Mouse (Mus musculus): ENCODE data around the gene Cpne6. TPM values are rescaled to one million over a fixed set of nuclear protein-coding genes. Genes with fewer than 3 reads are reported as not detected.

Gene Cpne6
- polyA plus RNA-seq, 1 experiment = not detected

DNA sequence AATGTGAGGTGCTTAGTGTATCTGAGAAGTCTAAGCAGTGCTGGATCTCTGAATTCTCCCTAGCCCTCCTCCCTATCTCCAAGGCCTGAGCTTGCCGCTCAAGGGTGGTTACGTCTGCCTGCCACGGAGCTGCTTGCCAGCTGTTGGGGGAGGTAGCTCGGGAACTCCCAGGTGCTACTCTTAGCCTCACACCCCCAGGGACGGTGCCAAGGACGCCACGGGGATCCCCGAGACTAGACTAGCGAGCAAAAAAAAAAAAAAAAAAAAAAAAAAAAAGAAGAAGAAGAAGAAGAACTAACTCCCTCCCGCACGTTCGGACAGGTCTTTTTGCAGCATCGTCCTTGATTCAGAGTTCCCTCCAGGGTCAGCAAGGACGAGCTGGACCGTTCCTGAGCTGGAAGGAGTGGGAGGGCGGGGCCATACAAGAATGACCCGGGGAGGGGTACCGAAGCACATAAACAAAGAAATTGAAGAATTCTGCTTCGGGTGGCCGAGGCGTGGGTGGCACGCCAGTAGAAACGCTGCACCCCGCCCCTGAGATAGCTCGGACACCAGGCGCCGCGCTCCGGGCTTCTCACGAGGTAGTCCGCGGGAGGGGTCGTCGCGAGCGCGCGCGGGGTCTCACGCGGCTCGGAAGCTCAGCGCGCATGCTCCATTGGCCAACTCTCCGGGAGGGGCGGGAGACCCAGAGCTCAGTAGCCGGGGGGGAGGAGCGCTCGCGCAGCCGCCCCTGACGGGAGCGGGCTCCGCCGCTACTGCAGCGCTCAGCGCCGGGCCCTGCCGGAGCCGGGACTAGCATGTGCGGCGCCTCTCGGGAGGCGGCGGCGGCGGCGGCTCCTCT is 19.7 kb upstream of the Cpne6 start, which contains the start of gene Carmil3:
Carmil3 (plus strand) TSS at position 291 of the 841 bp plus-strand sequence.
- H3K27me3 ChIP-seq (ENCODE audit: control insufficient read depth, insufficient read depth, insufficient read length) = peaks cover 34% of the 10 kb centered on the region
- H3ac ChIP-seq (ENCODE audit: control insufficient read depth, insufficient read length) = peak within 1 kb of the TSS; percentile 26
- no peaks in the 10 kb centered on the region for H3K36me3 ChIP-seq (ENCODE audit: control insufficient read depth, insufficient read depth)
- H3K4me3 ChIP-seq = peak within 1 kb of the TSS; percentile 17
- H3K79me2 ChIP-seq (ENCODE audit: control insufficient read depth, insufficient read depth) = no peaks in the 10 kb centered on the region
- TF ChIP-seq CEBPB (IDR thresholded peaks at IDR 0.05; ENCODE audit: insufficient read depth, poor library complexity, severe bottlenecking) = no peak
- TF ChIP-seq MYOG (IDR thresholded peaks at IDR 0.05; ENCODE audit: control insufficient read depth in 1 of 3, insufficient read depth in 1 of 3, insufficient read length in 2 of 3, low read depth in 2 of 3) = no peak
- no peak for TF ChIP-seq POLR2A (IDR thresholded peaks at IDR 0.05; ENCODE audit: insufficient read length, low read depth)
- TF ChIP-seq POLR2AphosphoS2 (IDR thresholded peaks at IDR 0.05; ENCODE audit: insufficient read length, low read depth) = no peak
- TF ChIP-seq REST (IDR thresholded peaks at IDR 0.05; ENCODE audit: insufficient read depth, insufficient read length) = no peak
- TF ChIP-seq MAX (IDR thresholded peaks at IDR 0.05; ENCODE audit: low read depth) = no peak
- TF ChIP-seq MYOD1 (IDR thresholded peaks at IDR 0.05; ENCODE audit: control insufficient read depth in 1 of 3, insufficient read length in 2 of 3, low read depth in 2 of 3) = no peak
- TF ChIP-seq SRF (IDR thresholded peaks at IDR 0.05; ENCODE audit: control insufficient read depth, insufficient read length, low read depth) = no peak
- no peak for TF ChIP-seq TCF12 (IDR thresholded peaks at IDR 0.05; ENCODE audit: insufficient read depth, poor library complexity, severe bottlenecking)
- no peak for TF ChIP-seq TCF3 (IDR thresholded peaks at IDR 0.05; ENCODE audit: insufficient read length, low read depth)
- H3K4me2 ChIP-seq (ENCODE audit: low read depth) = peak within 1 kb of the TSS; percentile 94

DNA sequence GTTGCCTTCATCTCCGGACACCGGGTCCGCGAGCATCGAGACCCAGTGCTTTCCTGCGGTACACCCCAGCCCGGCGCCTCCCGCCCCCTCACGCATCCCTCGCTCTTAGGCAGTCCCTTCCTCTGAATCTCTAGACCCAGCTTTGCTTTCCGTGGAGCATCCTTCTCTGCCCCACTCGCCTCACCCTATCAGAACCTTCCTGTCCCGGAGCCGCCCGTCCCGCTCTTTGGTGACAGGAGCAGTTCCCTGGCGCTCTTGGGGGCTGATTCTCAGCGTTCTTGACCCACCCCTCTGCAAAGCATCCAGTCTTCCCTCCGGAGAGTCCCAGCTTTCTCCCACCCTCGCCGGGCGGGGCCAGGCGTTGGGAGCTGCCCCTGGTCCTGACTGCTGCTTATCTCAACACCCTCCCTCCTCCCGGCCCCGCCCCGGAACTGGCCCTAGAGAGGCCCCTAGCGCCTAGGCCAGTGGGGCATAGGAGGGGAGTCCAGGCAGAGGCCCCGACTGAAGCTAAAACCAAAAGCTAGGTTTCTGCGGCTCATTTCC is 18.9 kb upstream of the Cpne6 start:
- TF ChIP-seq CEBPB (IDR thresholded peaks at IDR 0.05; ENCODE audit: insufficient read depth, poor library complexity, severe bottlenecking) (no peak), USF1 (IDR thresholded peaks at IDR 0.05; ENCODE audit: low read depth) (no peak), TCF3 (IDR thresholded peaks at IDR 0.05; ENCODE audit: insufficient read length, low read depth) (no peak), REST (IDR thresholded peaks at IDR 0.05; ENCODE audit: insufficient read depth, insufficient read length) (peak; percentile 70)
- Histone ChIP-seq H3K79me2 (ENCODE audit: control insufficient read depth, insufficient read depth) (no peaks in the 10 kb centered on the region), H3K4me3 (peak overlapping the region; percentile 17), H3K4me2 (ENCODE audit: low read depth) (peak overlapping the region; percentile 94), H3K27me3 (ENCODE audit: control insufficient read depth, insufficient read depth, insufficient read length) (peaks cover 42% of the 10 kb centered on the region), H3ac (ENCODE audit: control insufficient read depth, insufficient read length) (peak overlapping the region; percentile 26), H3K36me3 (ENCODE audit: control insufficient read depth, insufficient read depth) (no peaks in the 10 kb centered on the region)

DNA sequence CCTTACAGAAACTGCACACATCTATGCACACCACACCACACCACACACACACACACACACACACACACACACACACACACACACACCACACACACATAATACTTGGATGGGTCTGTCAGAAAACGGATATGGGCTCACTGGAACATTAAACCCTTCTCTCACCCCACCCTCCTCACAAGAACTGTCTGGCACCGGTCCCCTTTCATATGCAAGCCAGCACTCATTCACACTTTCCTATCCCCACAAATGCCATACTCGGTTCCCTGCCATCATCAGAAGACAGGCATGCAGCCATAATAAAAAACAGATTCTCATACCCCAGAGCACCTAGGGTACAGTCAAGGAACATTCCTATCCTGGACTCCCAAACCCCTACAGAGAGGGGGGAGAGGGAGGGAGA is 18.1 kb upstream of the Cpne6 start:
- Histone ChIP-seq H3K4me2 (ENCODE audit: low read depth) (no peak overlapping the region), H3K36me3 (ENCODE audit: control insufficient read depth, insufficient read depth) (no peaks in the 10 kb centered on the region), H3K27me3 (ENCODE audit: control insufficient read depth, insufficient read depth, insufficient read length) (peaks cover 48% of the 10 kb centered on the region), H3ac (ENCODE audit: control insufficient read depth, insufficient read length) (no peak overlapping the region), H3K79me2 (ENCODE audit: control insufficient read depth, insufficient read depth) (no peaks in the 10 kb centered on the region), H3K4me3 (no peak overlapping the region)
- TF ChIP-seq REST (IDR thresholded peaks at IDR 0.05; ENCODE audit: insufficient read depth, insufficient read length) = no peak
- no peak for TF ChIP-seq MYOD1 (IDR thresholded peaks at IDR 0.05; ENCODE audit: control insufficient read depth in 1 of 3, insufficient read length in 2 of 3, low read depth in 2 of 3)
- no peak for TF ChIP-seq TCF12 (IDR thresholded peaks at IDR 0.05; ENCODE audit: insufficient read depth, poor library complexity, severe bottlenecking)
- no peak for TF ChIP-seq TCF3 (IDR thresholded peaks at IDR 0.05; ENCODE audit: insufficient read length, low read depth)
- TF ChIP-seq CEBPB (IDR thresholded peaks at IDR 0.05; ENCODE audit: insufficient read depth, poor library complexity, severe bottlenecking) = no peak
- TF ChIP-seq E2F4 (IDR thresholded peaks at IDR 0.05; ENCODE audit: insufficient read depth) = no peak
- no peak for TF ChIP-seq POLR2A (IDR thresholded peaks at IDR 0.05; ENCODE audit: insufficient read length, low read depth)
- TF ChIP-seq USF1 (IDR thresholded peaks at IDR 0.05; ENCODE audit: low read depth) = no peak
- TF ChIP-seq SRF (IDR thresholded peaks at IDR 0.05; ENCODE audit: control insufficient read depth, insufficient read length, low read depth) = no peak
- TF ChIP-seq MAX (IDR thresholded peaks at IDR 0.05; ENCODE audit: low read depth) = no peak
- TF ChIP-seq MYOG (IDR thresholded peaks at IDR 0.05; ENCODE audit: control insufficient read depth in 1 of 3, insufficient read depth in 1 of 3, insufficient read length in 2 of 3, low read depth in 2 of 3) = no peak
- TF ChIP-seq POLR2AphosphoS2 (IDR thresholded peaks at IDR 0.05; ENCODE audit: insufficient read length, low read depth) = no peak

DNA sequence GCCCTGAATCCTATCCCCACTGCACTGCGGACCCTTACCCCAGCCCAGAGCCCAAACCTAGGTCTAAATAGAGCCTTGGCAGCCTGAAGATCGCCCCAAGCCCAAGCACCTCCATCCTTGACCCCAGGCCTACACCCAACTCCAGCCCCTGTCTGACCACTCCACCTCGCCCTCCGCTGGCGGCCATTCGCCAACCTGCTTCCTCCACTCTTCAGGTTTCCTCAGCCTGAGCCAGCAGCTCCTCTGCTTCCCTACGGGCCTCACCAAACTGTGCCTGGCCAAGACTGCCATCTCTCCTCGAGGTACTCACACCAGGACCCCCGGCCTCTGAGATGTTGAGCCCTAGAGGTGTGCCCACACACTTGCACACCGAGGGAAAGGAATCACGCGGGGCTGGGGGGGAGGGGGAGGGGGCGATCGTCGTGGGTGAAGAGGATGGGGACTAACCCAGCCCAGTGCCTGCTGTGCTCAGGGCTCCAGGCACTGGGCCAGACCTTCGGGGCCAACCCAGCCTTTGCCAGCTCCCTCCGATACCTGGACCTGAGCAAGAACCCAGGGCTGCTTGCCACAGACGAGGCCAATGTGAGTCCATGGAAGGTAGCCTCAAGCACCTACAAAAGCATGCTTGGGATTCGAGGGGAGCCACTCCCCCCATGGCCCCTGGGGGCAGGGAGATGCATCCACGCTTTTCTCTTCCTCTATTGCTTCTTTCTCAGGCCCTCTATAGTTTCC is 14.6 kb upstream of the Cpne6 start:
- Histone ChIP-seq H3K4me3 (no peak overlapping the region), H3K36me3 (ENCODE audit: control insufficient read depth, insufficient read depth) (no peaks in the 10 kb centered on the region), H3K27me3 (ENCODE audit: control insufficient read depth, insufficient read depth, insufficient read length) (peaks cover 80% of the 10 kb centered on the region), H3ac (ENCODE audit: control insufficient read depth, insufficient read length) (no peak overlapping the region), H3K4me2 (ENCODE audit: low read depth) (no peak overlapping the region), H3K79me2 (ENCODE audit: control insufficient read depth, insufficient read depth) (no peaks in the 10 kb centered on the region)
- no peak for TF ChIP-seq POLR2AphosphoS2 (IDR thresholded peaks at IDR 0.05; ENCODE audit: insufficient read length, low read depth)
- TF ChIP-seq USF1 (IDR thresholded peaks at IDR 0.05; ENCODE audit: low read depth) = no peak
- TF ChIP-seq CEBPB (IDR thresholded peaks at IDR 0.05; ENCODE audit: insufficient read depth, poor library complexity, severe bottlenecking) = no peak
- no peak for TF ChIP-seq MAX (IDR thresholded peaks at IDR 0.05; ENCODE audit: low read depth)
- TF ChIP-seq SRF (IDR thresholded peaks at IDR 0.05; ENCODE audit: control insufficient read depth, insufficient read length, low read depth) = no peak
- TF ChIP-seq REST (IDR thresholded peaks at IDR 0.05; ENCODE audit: insufficient read depth, insufficient read length) = no peak
